Mouse (Mus musculus) kidney, adult 10 weeks (tissue): ENCODE data around the gene AL731706.1. TPM values are rescaled to one million over a fixed set of nuclear protein-coding genes. Genes with fewer than 3 reads are reported as not detected.

Experiments used
- polyA plus RNA-seq: library from polyadenylated mRNA; stranded (reverse); fragments of 350-450 nt; fragmentation: Illumina TruSeq; extraction: RNeasy Lipid Tissue Mini Kit (QIAGEN cat#74804); gene quantifications from one replicate; pipeline ENCODE4 v1.2.3, GENCODE M21; 2014; ENCODE audit warnings: low read depth, low replicate concordance

AL731706.1 gene
- polyA plus RNA-seq, result 16.7 TPM

DNA sequence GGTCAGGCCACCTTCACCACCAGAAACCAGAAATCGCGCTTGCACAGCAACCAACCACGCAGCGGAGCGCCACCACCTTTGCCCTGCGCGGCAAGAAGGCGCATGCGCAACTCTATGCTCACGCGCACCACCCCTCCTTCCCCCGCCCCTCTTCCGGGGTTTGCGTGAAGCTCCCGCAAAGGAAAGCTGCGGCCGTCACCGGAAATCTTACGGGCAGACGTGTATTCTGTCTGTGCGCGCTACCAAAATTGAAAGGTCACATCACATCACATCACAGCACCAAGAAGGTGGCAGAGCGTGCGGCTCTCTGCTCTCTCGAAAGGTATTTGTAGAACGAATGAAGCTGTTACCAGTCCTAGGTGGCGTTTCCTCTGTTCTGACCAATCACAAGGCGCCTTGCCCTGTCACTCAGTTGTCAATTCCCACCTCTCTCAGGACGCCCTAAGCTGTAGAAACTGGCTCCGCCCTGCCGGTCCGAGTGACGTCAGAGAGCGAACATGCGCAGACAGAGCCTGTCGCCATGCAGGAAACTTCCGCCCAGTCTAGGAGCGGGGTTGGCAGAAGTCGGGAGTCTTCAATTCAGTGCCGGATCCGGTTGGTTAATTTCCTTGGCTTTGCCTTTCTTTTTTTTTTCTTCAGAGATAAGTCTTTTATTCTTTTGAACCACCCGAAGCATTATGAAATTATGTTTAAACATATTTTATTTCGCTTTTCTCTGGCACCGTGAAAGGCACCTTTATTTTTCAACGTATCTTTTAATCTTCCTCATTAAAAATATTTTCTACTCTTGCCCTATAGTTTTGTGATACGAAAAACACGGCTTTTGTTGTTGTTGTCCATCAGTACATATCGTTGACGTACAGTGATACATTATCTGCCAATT is at the start of gene AL731706.1, which contains the start of the genes Slx4ip and Mkks:
AL731706.1 (minus strand) TSS at position 322 of the 883 bp plus-strand sequence.
Slx4ip (plus strand) TSS at position 151 of the 883 bp plus-strand sequence.
Mkks (minus strand) TSS at position 322 of the 883 bp plus-strand sequence.

DNA sequence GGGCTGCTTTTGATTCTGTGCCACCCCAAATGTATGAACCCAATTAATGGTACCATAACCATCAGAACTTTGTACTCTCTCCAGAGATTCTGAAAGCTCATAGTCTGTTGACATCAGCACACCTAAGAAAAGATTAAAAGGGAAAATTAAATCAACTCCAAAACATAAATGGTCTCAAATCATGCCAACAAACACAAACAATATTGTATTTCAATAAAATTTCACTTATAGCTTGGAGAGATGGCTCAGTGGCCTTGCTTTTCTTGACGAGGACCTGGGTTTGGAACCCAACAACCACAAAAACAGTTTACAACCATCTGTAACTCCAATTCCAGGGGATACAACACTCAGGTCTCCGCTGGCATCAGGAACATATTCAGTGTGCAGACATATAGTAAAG is 5.6 kb downstream of the AL731706.1 start, which contains the start of gene AL731706.2:
AL731706.2 (minus strand) TSS at position 101 of the 400 bp plus-strand sequence.

Other genes with a start within 250 kb of the AL731706.1 start
- not detected for gene Snap25, start 177.9 kb downstream of the AL731706.1 start, polyA plus RNA-seq
- gene AL731706.2, start 5.7 kb downstream of the AL731706.1 start, polyA plus RNA-seq, result 71.1 TPM
- 8.7 TPM for gene Slx4ip, start 171 bp downstream of the AL731706.1 start, polyA plus RNA-seq
- gene Mkks, start within 50 bp of the AL731706.1 start, polyA plus RNA-seq, result 149 TPM
- gene Jag1, start 225.3 kb upstream of the AL731706.1 start, polyA plus RNA-seq, result 12.9 TPM